Mouse (Mus musculus) forebrain, embryonic 14.5 days (tissue): ENCODE measurements around the gene Prodh2. TPM values are rescaled to one million over a fixed set of nuclear protein-coding genes. Genes with fewer than 3 reads are reported as not detected.
"Not testable (repeated sequence)": the region's sequence is repeated elsewhere in the genome, so short reads cannot be mapped to it uniquely, and the experiment has no call there.

Experiments
- ATAC-seq: fragments of 200-750 bp; cut with Nextera tagmentation; 2 replicates; pipeline ENCODE4 v1.8.0; 2017; ENCODE audit warnings: mild to moderate bottlenecking, moderate library complexity
- DNase-seq: peaks from one replicate; pipeline ENCODE4 v3.0.0-alpha.2; 2015; ENCODE audit warnings: low spot score
- H3K27ac ChIP-seq: fragments of 300-500 bp; sonication (generic); 2 replicates; pipeline ENCODE4 v1.5.1; 2014; ENCODE audit warnings: low read depth, mild to moderate bottlenecking, control low read depth, low read length, moderate library complexity
- H3K27me3 ChIP-seq: fragments of 300-500 bp; sonication (generic); replicated peaks from 2 replicates; pipeline ENCODE4 v1.6.1; 2014; ENCODE audit warnings: low read length, control low read depth, mixed read lengths; ENCODE audit not compliant: control insufficient read depth, insufficient read depth
- H3K36me3 ChIP-seq: fragments of 300-500 bp; sonication (generic); 2 replicates; pipeline ENCODE4 v1.6.1; 2014; ENCODE audit warnings: low read length, control low read depth; ENCODE audit not compliant: control insufficient read depth, insufficient read depth
- H3K4me1 ChIP-seq: fragments of 300-500 bp; sonication (generic); 2 replicates; pipeline ENCODE4 v1.6.1; 2014; ENCODE audit warnings: antibody characterized with exemption, low read length, control low read depth; ENCODE audit not compliant: control insufficient read depth, insufficient read depth
- H3K4me2 ChIP-seq: fragments of 300-500 bp; sonication (generic); 2 replicates; pipeline ENCODE4 v1.6.1; 2014; ENCODE audit warnings: mild to moderate bottlenecking, control low read depth, low read length
- H3K4me3 ChIP-seq: fragments of 300-500 bp; sonication (generic); 2 replicates; pipeline ENCODE4 v1.5.1; 2014; ENCODE audit warnings: low read depth, low read length, control low read depth
- H3K9ac ChIP-seq: fragments of 300-500 bp; sonication (generic); 2 replicates; pipeline ENCODE4 v1.6.1; 2014; ENCODE audit warnings: mild to moderate bottlenecking, low read length, control low read depth, moderate library complexity
- H3K9me3 ChIP-seq: fragments of 300-500 bp; sonication (generic); replicated peaks from 2 replicates; pipeline ENCODE4 v1.6.1; 2016; ENCODE audit warnings: low read length, control low read depth, mixed read lengths; ENCODE audit not compliant: control insufficient read depth
- WGBS: fragments of 180-500 bp; shearing (Covaris S2); extraction: QIAGEN DNeasy Blood & Tissue Kit; methylation state at CpG from one replicate; pipeline ENCODE4 v1.1.7; 2014; 5-methylcytosine and 5-hydroxymethylcytosine counted together
- polyA plus RNA-seq: library from polyadenylated mRNA; unstranded; fragments of >200 nt; fragmentation: Nextera tagmentation; extraction: Ambion mirVana; gene quantifications from 2 replicates; pipeline ENCODE4 v1.2.1, GENCODE M21; 2014

The Prodh2 gene
- polyA plus RNA-seq, 1 experiment from 2014 or later = not detected

- H3K27me3 ChIP-seq = 0 out of 2 replicates have a peak, but pooled peaks cover 3% of the 10 kb centered on the region
- no peak overlapping the region for H3K27ac ChIP-seq
- no peaks in the 10 kb centered on the region for H3K9me3 ChIP-seq
- no peak overlapping the region for H3K4me2 ChIP-seq
- 74% methylated on average over 4 of the region's 4 CpGs for WGBS
- no peak for DNase-seq
- H3K4me3 ChIP-seq = no peak overlapping the region
- no peaks in the 10 kb centered on the region for H3K4me1 ChIP-seq
- H3K36me3 ChIP-seq = no peaks in the 10 kb centered on the region
- ATAC-seq = no peak
- no peak overlapping the region for H3K9ac ChIP-seq
These were observed 18.4 kb upstream of the Prodh2 start for GRCm38 (mm10) chr7:30474999-30475398.

- not testable (repeated sequence) for H3K4me3 ChIP-seq, H3K27me3 ChIP-seq, DNase-seq, H3K36me3 ChIP-seq, H3K9ac ChIP-seq, H3K27ac ChIP-seq, H3K4me1 ChIP-seq, ATAC-seq, H3K4me2 ChIP-seq, H3K9me3 ChIP-seq
- WGBS = 88% methylated on average over 6 of the region's 7 CpGs
These were observed 17.3 kb upstream of the Prodh2 start for GRCm38 (mm10) chr7:30476136-30476535.

GRCm38 (mm10) chr7:30477415-30478381 lies 15.7 kb upstream of the Prodh2 start:
- peak overlapping the region; percentile 14 for H3K4me3 ChIP-seq
- no peaks in the 10 kb centered on the region for H3K9me3 ChIP-seq
- peak overlapping the region; percentile 45 for H3K4me2 ChIP-seq
- H3K4me1 ChIP-seq = no peaks in the 10 kb centered on the region
- peak; percentile 48; the same call in 1 of the 2 replicates for ATAC-seq
- H3K36me3 ChIP-seq = no peaks in the 10 kb centered on the region
- H3K9ac ChIP-seq = peak overlapping the region; percentile 13
- DNase-seq = peak; percentile 64
- no peak overlapping the region for H3K27ac ChIP-seq
- WGBS = 13% methylated on average over 26 of the region's 32 CpGs
- H3K27me3 ChIP-seq = 0 out of 2 replicates have a peak, but pooled peaks cover 3% of the 10 kb centered on the region

- Histone ChIP-seq H3K4me3 (no peak overlapping the region), H3K36me3 (no peaks in the 10 kb centered on the region), H3K27me3 (no peaks in the 10 kb centered on the region), H3K9ac (no peak overlapping the region), H3K4me2 (no peak overlapping the region), H3K4me1 (no peaks in the 10 kb centered on the region), H3K9me3 (no peaks in the 10 kb centered on the region), H3K27ac (no peak overlapping the region)
- DNase-seq (peak; percentile 16), ATAC-seq (no peak)
- WGBS = 14% methylated on average over 8 of the region's 8 CpGs
These were observed 9.2 kb upstream of the Prodh2 start for GRCm38 (mm10) chr7:30484250-30484649.

- WGBS = 30% methylated on average over 16 of the region's 16 CpGs
- no peak overlapping the region for H3K9ac ChIP-seq
- H3K9me3 ChIP-seq = no peaks in the 10 kb centered on the region
- peak; percentile 50; the same call in 1 of the 2 replicates for ATAC-seq
- H3K36me3 ChIP-seq = no peaks in the 10 kb centered on the region
- no peaks in the 10 kb centered on the region for H3K27me3 ChIP-seq
- H3K27ac ChIP-seq = no peak overlapping the region
- H3K4me2 ChIP-seq = no peak overlapping the region
- no peak overlapping the region for H3K4me3 ChIP-seq
- H3K4me1 ChIP-seq = no peaks in the 10 kb centered on the region
- DNase-seq = peak; percentile 66
These were observed 3.0 kb upstream of the Prodh2 start for GRCm38 (mm10) chr7:30490251-30490956.

GRCm38 (mm10) chr7:30490957-30491307 lies 2.5 kb upstream of the Prodh2 start:
- Histone ChIP-seq H3K27ac (no peak overlapping the region), H3K4me3 (no peak overlapping the region), H3K4me2 (no peak overlapping the region), H3K4me1 (no peaks in the 10 kb centered on the region), H3K36me3 (no peaks in the 10 kb centered on the region), H3K9ac (no peak overlapping the region), H3K9me3 (no peaks in the 10 kb centered on the region), H3K27me3 (no peaks in the 10 kb centered on the region)
- ATAC-seq (no peak), DNase-seq (no peak)
- WGBS = 15% methylated on average over 6 of the region's 6 CpGs

- H3K4me1 ChIP-seq = no peaks in the 10 kb centered on the region
- H3K27ac ChIP-seq = no peak overlapping the region
- no peak overlapping the region for H3K9ac ChIP-seq
- ATAC-seq (0 out of 2 replicates have a peak, but pooled peaks have one; percentile 26), DNase-seq (peak; percentile 89)
- no peaks in the 10 kb centered on the region for H3K9me3 ChIP-seq
- no peaks in the 10 kb centered on the region for H3K36me3 ChIP-seq
- no peaks in the 10 kb centered on the region for H3K27me3 ChIP-seq
- no peak overlapping the region for H3K4me2 ChIP-seq
- WGBS = 11% methylated on average over 4 of the region's 4 CpGs
- H3K4me3 ChIP-seq = no peak overlapping the region
These were observed 657 bp upstream of the Prodh2 start for GRCm38 (mm10) chr7:30492765-30493164.

GRCm38 (mm10) chr7:30495506-30496042 lies 2.2 kb downstream of the Prodh2 start:
- not testable (repeated sequence) for H3K36me3 ChIP-seq, H3K27me3 ChIP-seq, ATAC-seq, H3K9me3 ChIP-seq, H3K4me3 ChIP-seq, DNase-seq, H3K4me2 ChIP-seq, H3K9ac ChIP-seq, H3K4me1 ChIP-seq, H3K27ac ChIP-seq
- WGBS = 59% methylated on average over 5 of the region's 5 CpGs
